ENCODE assay signal across 18 mouse cellular contexts in the genomic region with DNA sequence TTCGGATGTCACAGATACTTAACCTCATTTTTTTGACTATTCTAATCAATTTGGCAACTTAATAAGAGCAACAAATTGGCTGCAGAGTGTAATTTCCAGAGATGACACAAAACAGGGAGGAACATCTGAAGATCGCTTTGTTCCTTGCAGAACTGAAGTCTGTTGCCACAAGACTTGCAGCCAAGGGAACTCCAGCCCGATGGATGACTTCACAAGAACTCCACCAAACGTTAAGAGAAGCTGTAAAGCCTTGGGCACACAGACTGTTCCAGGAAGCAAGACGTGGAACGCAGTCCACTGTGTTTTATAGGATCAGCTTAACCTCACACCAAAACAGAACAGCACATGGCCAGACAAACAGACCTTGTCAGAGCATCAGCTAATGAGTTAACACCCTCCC.
DNase-seq lines count a peak whose midpoint lies in the region; ATAC-seq lines count a peak whose summit lies in the region.
"Had no signal": no experiment of that assay in that cellular context is flagged by ENCODE, and none has a peak within 500 bp of the region (broad histone marks: within the 10 kb centered on the region; RNA-seq: fewer than 3 reads in every experiment).

No protein-coding gene starts in this region.

- peak; percentile 44; the same call in 1 of the 2 replicates for ATAC-seq in lung, embryonic 16.5 days (ENCODE audit: low read depth)
- no peak for ATAC-seq in limb, embryonic 12.5 days (ENCODE audit: insufficient number of reproducible peaks, insufficient read depth, low FRiP score, low TSS enrichment, low read depth)
- ATAC-seq in stomach, embryonic 16.5 days (ENCODE audit: insufficient read depth, low FRiP score) = no peak
- ATAC-seq: forebrain, embryonic 14.5 days; hindbrain, postnatal 0 days; liver, embryonic 12.5 days; midbrain, embryonic 13.5 days had no signal

- 38% methylated on average over 6 of the region's 6 CpGs for WGBS in lung, embryonic 16.5 days
- 20% methylated on average over 6 of the region's 6 CpGs for WGBS in limb, embryonic 12.5 days
- 42% methylated on average over 6 of the region's 6 CpGs for WGBS in stomach, embryonic 16.5 days

- H3K4me1 ChIP-seq in lung, embryonic 16.5 days (replicated peaks; ENCODE audit: control insufficient read depth, insufficient read depth, low read length) = peaks cover 11% of the 10 kb centered on the region
- peaks cover 20% of the 10 kb centered on the region for H3K4me1 ChIP-seq in limb, embryonic 12.5 days (replicated peaks)
- H3K4me1 ChIP-seq in stomach, embryonic 16.5 days (ENCODE audit: control insufficient read depth, insufficient read depth, low read length) = peaks cover 15% of the 10 kb centered on the region

- H3K4me3 ChIP-seq in lung, embryonic 16.5 days (ENCODE audit: low read length) = no peak overlapping the region
- no peak overlapping the region for H3K4me3 ChIP-seq in limb, embryonic 12.5 days (replicated peaks)
- H3K4me3 ChIP-seq in stomach, embryonic 16.5 days (replicated peaks; ENCODE audit: low read length) = no peak overlapping the region
- H3K4me3 ChIP-seq: liver, embryonic 12.5 days; midbrain, embryonic 13.5 days had no signal

- no peaks in the 10 kb centered on the region for H3K9me3 ChIP-seq in lung, embryonic 16.5 days (ENCODE audit: control insufficient read depth, low read length)
- H3K9me3 ChIP-seq in limb, embryonic 12.5 days = no peaks in the 10 kb centered on the region
- no peaks in the 10 kb centered on the region for H3K9me3 ChIP-seq in stomach, embryonic 16.5 days (replicated peaks; ENCODE audit: control insufficient read depth, low read length)
- H3K9me3 ChIP-seq: liver, embryonic 12.5 days; midbrain, embryonic 13.5 days had no signal

- intact Hi-C loops in gastrocnemius, postnatal 14 days (cut with DNase I; ENCODE audit: low total_unique reads) = no loop called here

- H3K9ac ChIP-seq in lung, embryonic 16.5 days (ENCODE audit: low read length) = no peak overlapping the region
- H3K9ac ChIP-seq in limb, embryonic 12.5 days (replicated peaks) = no peak overlapping the region
- no peak overlapping the region for H3K9ac ChIP-seq in stomach, embryonic 16.5 days (ENCODE audit: low read length)
- H3K9ac ChIP-seq: liver, embryonic 12.5 days; midbrain, embryonic 13.5 days had no signal

- no peak overlapping the region for H3K4me2 ChIP-seq in lung, embryonic 16.5 days (ENCODE audit: low read depth, low read length)
- H3K4me2 ChIP-seq in limb, embryonic 12.5 days = no peak overlapping the region
- H3K4me2 ChIP-seq in stomach, embryonic 16.5 days (ENCODE audit: low read depth, low read length) = no peak overlapping the region
- H3K4me2 ChIP-seq: liver, embryonic 12.5 days; midbrain, embryonic 13.5 days had no signal

- peak; percentile 63 for DNase-seq in gastrocnemius, postnatal 25 days
- no peak for DNase-seq in gastrocnemius, postnatal 14 days
- no peak for DNase-seq in lung, adult 18-20 months
- DNase-seq in left cerebral cortex, adult 8-10 months (ENCODE audit: low spot score in 2 of 2) = no peak
- DNase-seq in kidney, adult 11 months = no peak
- DNase-seq: adrenal gland, postnatal 25 days; B cell, adult 2 months; cerebellum, adult 8-10 months; gastrocnemius, postnatal 10 days; kidney, adult 9 months; right cerebral cortex, postnatal 4 days had no signal

- H3K36me3 ChIP-seq in lung, embryonic 16.5 days (ENCODE audit: control insufficient read depth, insufficient read depth, low read length) = no peaks in the 10 kb centered on the region
- H3K36me3 ChIP-seq in limb, embryonic 12.5 days = no peaks in the 10 kb centered on the region
- H3K36me3 ChIP-seq in stomach, embryonic 16.5 days (ENCODE audit: control insufficient read depth, insufficient read depth, low read length) = no peaks in the 10 kb centered on the region
- H3K36me3 ChIP-seq: liver, embryonic 12.5 days; midbrain, embryonic 13.5 days had no signal

- H3K27ac ChIP-seq in lung, embryonic 16.5 days (ENCODE audit: low read length) = no peak overlapping the region
- 0 out of 2 replicates have a peak overlapping the region, but pooled peaks have one; percentile 35 for H3K27ac ChIP-seq in limb, embryonic 12.5 days
- H3K27ac ChIP-seq in stomach, embryonic 16.5 days (ENCODE audit: low read length) = peak overlapping the region; percentile 40; the same call in 1 of the 2 replicates
- H3K27ac ChIP-seq: hindbrain, postnatal 0 days; liver, embryonic 12.5 days; midbrain, embryonic 13.5 days had no signal

- H3K27me3 ChIP-seq in lung, embryonic 16.5 days (ENCODE audit: control insufficient read depth, insufficient read depth, low read depth, low read length) = no peaks in the 10 kb centered on the region
- H3K27me3 ChIP-seq in limb, embryonic 12.5 days = no peaks in the 10 kb centered on the region
- no peaks in the 10 kb centered on the region for H3K27me3 ChIP-seq in stomach, embryonic 16.5 days (ENCODE audit: control insufficient read depth, insufficient read depth, low read length)
- H3K27me3 ChIP-seq: liver, embryonic 12.5 days; midbrain, embryonic 13.5 days had no signal
